Mouse (Mus musculus) adrenal gland, adult 10 weeks (tissue): ENCODE measurements around the gene Insl5. TPM values are rescaled to one million over a fixed set of nuclear protein-coding genes. Genes with fewer than 3 reads are reported as not detected.

Source experiments
- polyA plus RNA-seq: library from polyadenylated mRNA; stranded (reverse); fragments of 350-450 nt; fragmentation: Illumina TruSeq; extraction: RNeasy Lipid Tissue Mini Kit (QIAGEN cat#74804); gene quantifications from one replicate; pipeline ENCODE4 v1.2.3, GENCODE M21; 2014; ENCODE audit warnings: low read depth, low replicate concordance

Gene Insl5
- not detected for polyA plus RNA-seq

DNA sequence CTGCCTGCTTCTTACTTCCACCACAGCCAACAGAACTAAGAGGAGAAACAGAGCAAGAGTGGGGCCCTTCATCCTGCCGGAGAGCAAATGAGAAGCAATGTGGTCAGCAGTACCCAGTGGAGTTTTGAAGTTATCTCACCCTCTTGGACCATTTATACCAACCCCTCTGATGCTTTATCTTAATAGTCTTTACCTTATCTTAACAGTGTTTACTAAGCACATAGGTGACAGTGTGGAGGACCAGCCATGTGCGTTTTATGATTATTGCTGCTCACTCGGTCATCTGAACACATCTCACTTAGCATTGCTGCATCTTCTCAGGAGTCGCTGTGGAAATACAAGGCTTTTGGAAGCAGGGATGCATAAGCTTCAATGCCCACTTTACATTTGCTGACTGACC is at the start of gene Insl5:
Gene Insl5, minus strand, starts transcription at position 222 of the 400 bp plus-strand sequence.

DNA sequence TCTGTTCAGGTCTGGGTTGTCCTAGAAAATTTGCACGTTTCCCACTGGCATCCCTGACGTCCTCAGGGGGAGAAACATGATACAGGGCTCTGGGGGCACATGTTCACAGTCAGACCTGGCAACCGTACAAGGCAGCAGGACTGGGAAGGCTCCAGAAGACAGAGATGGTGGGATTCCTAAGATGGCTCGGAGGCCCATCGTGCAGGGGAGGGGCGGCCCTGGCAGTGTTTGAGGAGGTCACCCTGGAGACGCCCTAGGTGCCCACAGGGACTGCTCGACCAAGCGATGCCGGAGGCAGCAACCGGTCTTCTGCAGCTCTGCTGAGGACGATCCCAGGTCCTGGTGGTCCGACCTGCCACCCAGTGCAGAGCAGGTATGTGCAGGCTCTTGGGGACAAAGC is 48.2 kb downstream of the Insl5 start, which contains the start of gene Tctex1d1:
Gene Tctex1d1, plus strand, starts transcription at position 167 of the 400 bp plus-strand sequence.

Other genes with a start within 250 kb of the Insl5 start
- not detected for gene Tctex1d1, start 48.2 kb downstream of the Insl5 start, polyA plus RNA-seq
- gene Mier1, start 87.5 kb upstream of the Insl5 start, polyA plus RNA-seq: 165 TPM
- 8.1 TPM for gene Wdr78, start 87.7 kb upstream of the Insl5 start, polyA plus RNA-seq
- 16.9 TPM for gene Slc35d1, start 188.3 kb upstream of the Insl5 start, polyA plus RNA-seq